Mouse (Mus musculus) limb, embryonic 13.5 days (tissue): ENCODE data around the gene Gse1. TPM values are rescaled to one million over a fixed set of nuclear protein-coding genes. Genes with fewer than 3 reads are reported as not detected.
A peak's percentile ranks its signal among the peaks of the same experiment; 100 is the strongest.

Experiments used
- ATAC-seq: fragments of 200-750 bp; cut with Nextera tagmentation; 2 replicates; pipeline ENCODE4 v1.8.0; 2017; ENCODE audit warnings: low read depth, moderate number of reproducible peaks, moderate TSS enrichment; ENCODE audit not compliant: low FRiP score
- H3K27ac ChIP-seq: fragments of 300-500 bp; sonication (generic); 2 replicates; pipeline ENCODE4 v1.5.1; 2015; ENCODE audit warnings: inconsistent platforms, mild to moderate bottlenecking, moderate library complexity
- H3K27me3 ChIP-seq: fragments of 300-500 bp; sonication (generic); 2 replicates; pipeline ENCODE4 v1.6.1; 2015; ENCODE audit warnings: mild to moderate bottlenecking, inconsistent platforms
- H3K36me3 ChIP-seq: fragments of 300-500 bp; sonication (generic); 2 replicates; pipeline ENCODE4 v1.6.1; 2015; ENCODE audit warnings: inconsistent platforms, mild to moderate bottlenecking, moderate library complexity
- H3K4me1 ChIP-seq: fragments of 300-500 bp; sonication (generic); 2 replicates; pipeline ENCODE4 v1.6.1; 2015; ENCODE audit warnings: inconsistent platforms
- H3K4me2 ChIP-seq: fragments of 300-500 bp; sonication (generic); replicated peaks from 2 replicates; pipeline ENCODE4 v1.6.1; 2015; ENCODE audit warnings: inconsistent platforms, mild to moderate bottlenecking, moderate library complexity
- H3K4me3 ChIP-seq: fragments of 300-500 bp; sonication (generic); 2 replicates; pipeline ENCODE4 v1.5.1; 2015; ENCODE audit warnings: moderate library complexity, mild to moderate bottlenecking, inconsistent platforms
- H3K9ac ChIP-seq: fragments of 300-500 bp; sonication (generic); 2 replicates; pipeline ENCODE4 v1.6.1; 2015; ENCODE audit warnings: mild to moderate bottlenecking, inconsistent platforms
- H3K9me3 ChIP-seq: fragments of 300-500 bp; sonication (generic); 2 replicates; pipeline ENCODE4 v1.6.1; 2016; ENCODE audit warnings: inconsistent platforms
- WGBS: fragments of 180-500 bp; shearing (Covaris S2); methylation state at CpG from one replicate; pipeline ENCODE4 v1.1.7; 2015; 5-methylcytosine and 5-hydroxymethylcytosine counted together
- polyA plus RNA-seq: library from polyadenylated mRNA; unstranded; fragments of >200 nt; fragmentation: Nextera tagmentation; extraction: Ambion mirVana; gene quantifications from 2 replicates; pipeline ENCODE4 v1.2.1, GENCODE M21; 2015

Gse1 gene
- polyA plus RNA-seq, 1 experiment from 2014 or later, result 6.9 TPM

GRCm38 (mm10) chr8:120563348-120563724 lies 335.1 kb downstream of the Gse1 start:
- no peak overlapping the region for H3K4me3 ChIP-seq
- H3K4me1 ChIP-seq, result peaks cover 81% of the 10 kb centered on the region
- 7% methylated on average over 8 of the region's 8 CpGs for WGBS
- H3K4me2 ChIP-seq, result 0 out of 2 replicates have a peak overlapping the region, but pooled peaks have one; percentile 12
- peaks cover 21% of the 10 kb centered on the region for H3K36me3 ChIP-seq
- no peak for ATAC-seq
- H3K9ac ChIP-seq, result peak overlapping the region; percentile 20; the same call in 1 of the 2 replicates
- peak overlapping the region; percentile 67; the same call in 1 of the 2 replicates for H3K27ac ChIP-seq
- H3K9me3 ChIP-seq, result no peaks in the 10 kb centered on the region
- no peaks in the 10 kb centered on the region for H3K27me3 ChIP-seq

GRCm38 (mm10) chr8:120563851-120564837 lies 335.9 kb downstream of the Gse1 start:
- no peak for ATAC-seq
- Histone ChIP-seq H3K9me3 (no peaks in the 10 kb centered on the region), H3K4me3 (no peak overlapping the region), H3K4me2 (peak overlapping the region; percentile 12; the same call in 1 of the 2 replicates), H3K36me3 (peaks cover 29% of the 10 kb centered on the region), H3K9ac (peak overlapping the region; percentile 20; the same call in 1 of the 2 replicates), H3K4me1 (peaks cover 73% of the 10 kb centered on the region), H3K27ac (peak overlapping the region; percentile 67; the same call in 1 of the 2 replicates), H3K27me3 (no peaks in the 10 kb centered on the region)
- 20% methylated on average over 20 of the region's 20 CpGs for WGBS

DNA sequence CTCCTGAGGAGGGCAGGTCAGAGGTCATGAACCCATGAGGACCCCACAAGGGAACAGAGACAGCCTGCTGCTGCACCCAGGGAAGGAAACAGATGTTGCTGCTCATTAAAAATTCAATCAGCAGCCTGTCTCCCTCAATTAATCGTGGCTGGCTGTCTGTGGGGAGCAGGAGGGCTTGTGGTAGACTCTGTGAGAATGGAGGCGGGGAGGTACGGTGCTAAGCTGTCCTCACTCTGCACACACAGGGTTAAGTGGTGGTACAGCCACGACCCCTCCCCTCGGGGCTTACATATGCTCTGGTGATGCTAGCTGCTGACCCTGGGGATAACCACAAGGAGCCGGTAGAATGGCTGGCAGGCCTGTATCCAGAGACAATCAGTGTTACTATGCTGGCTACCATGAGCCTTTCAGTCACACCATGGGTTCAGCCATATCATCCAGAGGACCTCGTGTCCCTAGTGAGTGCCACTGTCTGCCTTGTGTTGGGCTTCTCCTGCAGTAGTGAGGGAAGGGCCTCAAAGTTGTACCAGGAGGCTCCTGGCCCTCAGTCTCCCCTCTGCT lies 337.0 kb downstream of the Gse1 start:
- Histone ChIP-seq H3K4me1 (peaks cover 69% of the 10 kb centered on the region), H3K36me3 (peaks cover 39% of the 10 kb centered on the region), H3K4me2 (no peak overlapping the region), H3K9ac (no peak overlapping the region), H3K9me3 (no peaks in the 10 kb centered on the region), H3K27me3 (no peaks in the 10 kb centered on the region), H3K27ac (no peak overlapping the region), H3K4me3 (no peak overlapping the region)
- 23% methylated on average over 7 of the region's 7 CpGs for WGBS
- ATAC-seq, result no peak

- peak overlapping the region; percentile 8; the same call in 1 of the 2 replicates for H3K9ac ChIP-seq
- no peak overlapping the region for H3K4me3 ChIP-seq
- ATAC-seq, result no peak
- 75% methylated on average over 8 of the region's 8 CpGs for WGBS
- H3K27me3 ChIP-seq, result no peaks in the 10 kb centered on the region
- H3K27ac ChIP-seq, result no peak overlapping the region
- H3K36me3 ChIP-seq, result peaks cover 53% of the 10 kb centered on the region
- H3K4me1 ChIP-seq, result peaks cover 66% of the 10 kb centered on the region
- H3K9me3 ChIP-seq, result no peaks in the 10 kb centered on the region
- no peak overlapping the region for H3K4me2 ChIP-seq
Observed at GRCm38 (mm10) chr8:120566681-120567080, 338.4 kb downstream of the Gse1 start.

- Histone ChIP-seq H3K36me3 (peaks cover 63% of the 10 kb centered on the region), H3K27me3 (no peaks in the 10 kb centered on the region), H3K27ac (no peak overlapping the region), H3K4me1 (peaks cover 56% of the 10 kb centered on the region), H3K4me3 (no peak overlapping the region), H3K9ac (no peak overlapping the region), H3K4me2 (no peak overlapping the region), H3K9me3 (no peaks in the 10 kb centered on the region)
- 95% methylated on average over 17 of the region's 17 CpGs for WGBS
- ATAC-seq, result no peak
Observed at GRCm38 (mm10) chr8:120567731-120568130, 339.5 kb downstream of the Gse1 start.

- Histone ChIP-seq H3K27me3 (no peaks in the 10 kb centered on the region), H3K36me3 (peaks cover 69% of the 10 kb centered on the region), H3K4me1 (peaks cover 55% of the 10 kb centered on the region), H3K27ac (no peak overlapping the region), H3K4me2 (no peak overlapping the region), H3K9ac (no peak overlapping the region), H3K9me3 (no peaks in the 10 kb centered on the region), H3K4me3 (no peak overlapping the region)
- 97% methylated on average over 37 of the region's 37 CpGs for WGBS
- ATAC-seq, result no peak
Observed at GRCm38 (mm10) chr8:120568164-120568798, 340.0 kb downstream of the Gse1 start.

GRCm38 (mm10) chr8:120569123-120569522 lies 340.9 kb downstream of the Gse1 start:
- no peak overlapping the region for H3K27ac ChIP-seq
- WGBS, result 96% methylated on average over 17 of the region's 17 CpGs
- ATAC-seq, result no peak
- H3K4me1 ChIP-seq, result peaks cover 55% of the 10 kb centered on the region
- H3K4me3 ChIP-seq, result no peak overlapping the region
- H3K9me3 ChIP-seq, result no peaks in the 10 kb centered on the region
- no peak overlapping the region for H3K4me2 ChIP-seq
- peaks cover 77% of the 10 kb centered on the region for H3K36me3 ChIP-seq
- no peaks in the 10 kb centered on the region for H3K27me3 ChIP-seq
- H3K9ac ChIP-seq, result no peak overlapping the region

DNA sequence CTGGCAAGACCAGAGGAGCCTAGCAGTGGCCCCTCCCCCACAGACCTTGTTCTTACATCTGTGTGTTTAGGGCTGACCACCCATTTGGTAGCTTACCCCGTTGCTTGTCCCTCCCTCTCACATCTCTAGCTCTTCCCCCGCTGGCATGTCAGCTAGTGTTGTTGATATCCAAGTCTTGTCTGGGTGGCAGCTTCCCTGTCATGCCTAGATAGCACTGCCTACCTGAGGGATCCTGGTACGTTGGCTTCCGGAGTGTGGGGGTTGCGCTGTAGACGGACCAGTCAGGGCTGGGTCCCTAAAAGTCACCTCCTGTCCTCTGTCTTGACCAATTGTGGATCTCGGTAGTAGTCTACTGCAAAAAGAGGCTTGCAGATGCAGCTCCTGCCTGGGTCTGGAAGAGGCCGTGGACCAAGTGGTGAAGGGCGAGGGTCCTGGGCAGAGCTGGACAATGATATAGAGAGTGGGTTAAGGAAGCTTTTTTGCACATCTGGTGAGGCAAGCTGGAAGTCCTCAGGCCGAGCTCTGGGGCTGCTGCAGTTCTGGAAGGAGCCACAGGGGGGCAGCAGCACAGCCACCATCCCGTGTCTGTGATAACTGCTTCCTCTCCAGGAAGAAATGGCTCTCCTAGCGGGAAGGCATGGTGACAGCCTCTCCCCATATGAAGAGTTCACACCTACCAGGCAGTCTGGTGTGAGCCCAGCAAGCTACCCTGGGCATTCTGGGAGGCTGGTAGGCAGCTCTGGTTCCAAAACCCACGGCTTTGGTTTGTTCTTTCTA lies 341.9 kb downstream of the Gse1 start:
- H3K27me3 ChIP-seq, result no peaks in the 10 kb centered on the region
- H3K4me3 ChIP-seq, result no peak overlapping the region
- WGBS, result 53% methylated on average over 13 of the region's 13 CpGs
- ATAC-seq, result no peak
- H3K36me3 ChIP-seq, result peaks cover 87% of the 10 kb centered on the region
- H3K9ac ChIP-seq, result no peak overlapping the region
- H3K27ac ChIP-seq, result no peak overlapping the region
- H3K9me3 ChIP-seq, result no peaks in the 10 kb centered on the region
- no peak overlapping the region for H3K4me2 ChIP-seq
- peaks cover 49% of the 10 kb centered on the region for H3K4me1 ChIP-seq

DNA sequence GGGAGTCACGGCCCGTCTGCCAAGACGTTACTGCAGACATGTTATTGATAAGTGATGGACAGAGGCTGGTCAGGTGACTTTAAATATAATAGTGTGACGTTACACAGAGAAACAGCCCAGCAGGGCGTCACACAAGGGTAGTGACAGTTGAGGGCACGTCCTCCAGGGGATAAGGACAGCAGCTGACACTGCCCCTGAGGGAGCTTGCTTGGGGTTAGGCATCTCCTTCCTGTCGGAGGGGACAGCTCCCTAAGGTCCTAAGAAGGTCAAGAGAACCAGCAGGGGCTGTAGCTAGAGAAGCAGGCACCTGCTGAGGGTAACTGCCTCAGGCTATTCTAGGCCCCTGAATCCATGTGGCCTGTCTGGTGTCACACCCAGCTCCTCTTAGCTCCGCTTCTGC lies 343.3 kb downstream of the Gse1 start:
- peaks cover 99% of the 10 kb centered on the region for H3K36me3 ChIP-seq
- no peak overlapping the region for H3K9ac ChIP-seq
- 78% methylated on average over 8 of the region's 8 CpGs for WGBS
- H3K27ac ChIP-seq, result no peak overlapping the region
- H3K4me1 ChIP-seq, result peaks cover 35% of the 10 kb centered on the region
- no peak for ATAC-seq
- H3K27me3 ChIP-seq, result no peaks in the 10 kb centered on the region
- no peaks in the 10 kb centered on the region for H3K9me3 ChIP-seq
- no peak overlapping the region for H3K4me3 ChIP-seq
- H3K4me2 ChIP-seq, result no peak overlapping the region

GRCm38 (mm10) chr8:120572534-120572933 lies 344.3 kb downstream of the Gse1 start:
- no peaks in the 10 kb centered on the region for H3K9me3 ChIP-seq
- peaks cover 31% of the 10 kb centered on the region for H3K4me1 ChIP-seq
- H3K27me3 ChIP-seq, result no peaks in the 10 kb centered on the region
- H3K36me3 ChIP-seq, result peaks cover 99% of the 10 kb centered on the region
- no peak for ATAC-seq
- no peak overlapping the region for H3K9ac ChIP-seq
- 86% methylated on average over 21 of the region's 21 CpGs for WGBS
- no peak overlapping the region for H3K4me2 ChIP-seq
- no peak overlapping the region for H3K4me3 ChIP-seq
- no peak overlapping the region for H3K27ac ChIP-seq

DNA sequence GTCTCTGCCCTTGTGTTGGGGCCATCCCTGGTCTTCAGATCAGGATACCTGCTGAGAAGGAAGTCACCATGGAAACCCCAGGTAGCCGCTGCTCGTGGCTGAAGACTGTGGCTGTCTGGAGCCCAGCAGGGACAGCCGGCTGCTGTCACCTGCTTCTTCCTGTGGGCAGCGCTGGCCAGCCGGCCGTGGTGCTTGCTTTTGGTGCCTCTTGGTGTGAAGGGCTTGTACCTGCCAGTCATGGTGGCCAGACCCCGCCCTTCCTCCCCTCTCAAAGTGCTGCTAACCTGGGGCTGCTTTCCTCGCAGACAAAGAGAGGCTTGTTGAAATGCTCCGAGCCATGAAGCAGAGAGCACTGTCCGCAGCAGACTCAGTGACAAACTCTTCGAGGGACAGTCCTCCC lies 345.6 kb downstream of the Gse1 start:
- WGBS, result 69% methylated on average over 11 of the region's 11 CpGs
- Histone ChIP-seq H3K9ac (no peak overlapping the region), H3K36me3 (peaks cover 99% of the 10 kb centered on the region), H3K4me3 (no peak overlapping the region), H3K4me1 (peaks cover 31% of the 10 kb centered on the region), H3K27ac (peak overlapping the region; percentile 28; the same call in 1 of the 2 replicates), H3K27me3 (no peaks in the 10 kb centered on the region), H3K9me3 (no peaks in the 10 kb centered on the region), H3K4me2 (no peak overlapping the region)
- no peak for ATAC-seq
